Mouse (Mus musculus) frontal cortex, postnatal 25 days (tissue): ENCODE measurements at regions not wholly inside any gene's neighbourhood (a gene's known extent, or its start where the extent isn't known, plus 50 kb on each side); places are given as distances from the start of the nearest gene placed in this dataset.

Experiments
- DNase-seq, 2 experiments: peaks; one replicate each; pipeline ENCODE4 v3.0.0; 2022; ENCODE audit warnings: low spot score in 2 of 2

GRCm38 (mm10) chr8:49236021-49236821 is 392.5 kb upstream of the Tenm3 start:
- no peak for DNase-seq

GRCm38 (mm10) chr8:49223841-49224420 is 380.2 kb upstream of the Tenm3 start:
- no peak for DNase-seq

GRCm38 (mm10) chr8:49195333-49195640 is 351.5 kb upstream of the Tenm3 start:
- no peak for DNase-seq

GRCm38 (mm10) chr8:49194592-49195332 is 351.0 kb upstream of the Tenm3 start:
- no peak for DNase-seq

GRCm38 (mm10) chr8:49186853-49187252 is 343.1 kb upstream of the Tenm3 start:
- DNase-seq = no peak

GRCm38 (mm10) chr8:49175386-49175785 is 331.6 kb upstream of the Tenm3 start:
- no peak for DNase-seq

- no peak for DNase-seq
These were observed 331.2 kb upstream of the Tenm3 start for GRCm38 (mm10) chr8:49174956-49175355.

- no peak for DNase-seq
These were observed 315.6 kb upstream of the Tenm3 start for GRCm38 (mm10) chr8:49159318-49159717.

GRCm38 (mm10) chr8:49158201-49158600 is 314.4 kb upstream of the Tenm3 start:
- DNase-seq = no peak

GRCm38 (mm10) chr8:49136503-49137044 is 292.8 kb upstream of the Tenm3 start:
- DNase-seq = no peak

- no peak for DNase-seq
These were observed 265.3 kb upstream of the Tenm3 start for GRCm38 (mm10) chr8:49109095-49109494.

GRCm38 (mm10) chr8:49108665-49109064 is 264.9 kb upstream of the Tenm3 start:
- no peak for DNase-seq

- no peak for DNase-seq
These were observed 262.8 kb upstream of the Tenm3 start for GRCm38 (mm10) chr8:49106531-49106930.

- DNase-seq = no peak
These were observed 257.4 kb upstream of the Tenm3 start for GRCm38 (mm10) chr8:49101156-49101555.

- DNase-seq = no peak
These were observed 240.6 kb upstream of the Tenm3 start for GRCm38 (mm10) chr8:49084191-49084875.

- DNase-seq = no peak
These were observed 225.7 kb upstream of the Tenm3 start for GRCm38 (mm10) chr8:49069451-49069850.

GRCm38 (mm10) chr8:49063256-49063655 is 219.5 kb upstream of the Tenm3 start:
- DNase-seq = no peak

- DNase-seq = no peak
These were observed 199.5 kb upstream of the Tenm3 start for GRCm38 (mm10) chr8:49043236-49043635.

- DNase-seq = no peak
These were observed 192.4 kb upstream of the Tenm3 start for GRCm38 (mm10) chr8:49035970-49036700.

- DNase-seq = no peak
These were observed 191.8 kb upstream of the Tenm3 start for GRCm38 (mm10) chr8:49035519-49035918.

- no peak for DNase-seq
These were observed 186.5 kb upstream of the Tenm3 start for GRCm38 (mm10) chr8:49030255-49030654.
